Mouse (Mus musculus): Measurements from ENCODE around the gene Eya2. TPM values are rescaled to one million over a fixed set of nuclear protein-coding genes. Genes with fewer than 3 reads are reported as not detected.
"Not testable (repeated sequence)": the region's sequence is repeated elsewhere in the genome, so short reads cannot be mapped to it uniquely, and the experiment has no call there.

Eya2 gene
- polyA plus RNA-seq (2015; fragmentation: Nextera tagmentation; extraction: Ambion mirVana) = 8.6 and 10.3 TPM in 2 replicates

- Histone ChIP-seq H3K36me3 (no peaks in the 10 kb centered on the region), H3K4me3 (replicated peaks) (peak within 1 kb of the TSS; percentile 53), H3K4me2 (peak within 1 kb of the TSS; percentile 88), H3K9ac (peak within 1 kb of the TSS; percentile 34; the same call in 1 of the 2 replicates), H3K27ac (no peak within 1 kb of the TSS), H3K4me1 (peaks cover 5% of the 10 kb centered on the region), H3K27me3 (replicated peaks) (peaks cover 27% of the 10 kb centered on the region), H3K9me3 (no peaks in the 10 kb centered on the region)
- WGBS = under 1% methylated on average over 63 of the region's 83 CpGs
- peak; percentile 35; the same call in 1 of the 2 replicates for ATAC-seq (ENCODE audit: insufficient read depth, low FRiP score, low read depth)
These were observed at the start of gene Eya2 for GRCm38 (mm10) chr2:165594907-165595675. Gene Eya2 (plus strand): TSS chr2:165595032.

GRCm38 (mm10) chr2:165545687-165546086 lies 49.1 kb upstream of the Eya2 start:
- 89% methylated on average over 2 of the region's 2 CpGs for WGBS
- H3K27ac ChIP-seq = no peak overlapping the region
- H3K4me2 ChIP-seq = no peak overlapping the region
- ATAC-seq (ENCODE audit: insufficient read depth, low FRiP score, low read depth) = no peak
- H3K27me3 ChIP-seq (replicated peaks) = no peaks in the 10 kb centered on the region
- no peaks in the 10 kb centered on the region for H3K9me3 ChIP-seq
- no peaks in the 10 kb centered on the region for H3K4me1 ChIP-seq
- no peak overlapping the region for H3K9ac ChIP-seq
- no peaks in the 10 kb centered on the region for H3K36me3 ChIP-seq
- H3K4me3 ChIP-seq (replicated peaks) = no peak overlapping the region

GRCm38 (mm10) chr2:165546341-165546740 lies 48.5 kb upstream of the Eya2 start:
- Histone ChIP-seq H3K4me1 (no peaks in the 10 kb centered on the region), H3K4me2 (no peak overlapping the region), H3K4me3 (replicated peaks) (no peak overlapping the region), H3K9ac (no peak overlapping the region), H3K36me3 (no peaks in the 10 kb centered on the region), H3K27me3 (replicated peaks) (no peaks in the 10 kb centered on the region), H3K27ac (no peak overlapping the region), H3K9me3 (no peaks in the 10 kb centered on the region)
- WGBS = 55% methylated on average over 8 of the region's 8 CpGs
- ATAC-seq (ENCODE audit: insufficient read depth, low FRiP score, low read depth) = no peak

GRCm38 (mm10) chr2:165547410-165547809 lies 47.4 kb upstream of the Eya2 start:
- no peak for ATAC-seq (ENCODE audit: insufficient read depth, low FRiP score, low read depth)
- H3K9me3 ChIP-seq = no peaks in the 10 kb centered on the region
- no peak overlapping the region for H3K27ac ChIP-seq
- H3K4me1 ChIP-seq = no peaks in the 10 kb centered on the region
- WGBS = 45% methylated on average over 9 of the region's 9 CpGs
- H3K4me3 ChIP-seq (replicated peaks) = no peak overlapping the region
- no peak overlapping the region for H3K9ac ChIP-seq
- no peak overlapping the region for H3K4me2 ChIP-seq
- no peaks in the 10 kb centered on the region for H3K27me3 ChIP-seq (replicated peaks)
- no peaks in the 10 kb centered on the region for H3K36me3 ChIP-seq

GRCm38 (mm10) chr2:165548627-165549026 lies 46.2 kb upstream of the Eya2 start:
- Histone ChIP-seq H3K36me3 (no peaks in the 10 kb centered on the region), H3K27ac (no peak overlapping the region), H3K27me3 (replicated peaks) (no peaks in the 10 kb centered on the region), H3K4me2 (no peak overlapping the region), H3K4me3 (replicated peaks) (no peak overlapping the region), H3K9ac (no peak overlapping the region), H3K9me3 (no peaks in the 10 kb centered on the region), H3K4me1 (no peaks in the 10 kb centered on the region)
- no peak for ATAC-seq (ENCODE audit: insufficient read depth, low FRiP score, low read depth)
- WGBS = 77% methylated on average over 6 of the region's 6 CpGs

GRCm38 (mm10) chr2:165550410-165550809 lies 44.4 kb upstream of the Eya2 start:
- 68% methylated on average over 7 of the region's 7 CpGs for WGBS
- H3K4me1 ChIP-seq; H3K4me2 ChIP-seq; H3K36me3 ChIP-seq; H3K9ac ChIP-seq; ATAC-seq (ENCODE audit: insufficient read depth, low FRiP score, low read depth); H3K4me3 ChIP-seq (replicated peaks); H3K9me3 ChIP-seq; H3K27ac ChIP-seq; H3K27me3 ChIP-seq (replicated peaks): not testable (repeated sequence)

GRCm38 (mm10) chr2:165554066-165554465 lies 40.8 kb upstream of the Eya2 start:
- no peak for ATAC-seq (ENCODE audit: insufficient read depth, low FRiP score, low read depth)
- Histone ChIP-seq H3K27ac (no peak overlapping the region), H3K27me3 (replicated peaks) (no peaks in the 10 kb centered on the region), H3K4me1 (no peaks in the 10 kb centered on the region), H3K4me2 (no peak overlapping the region), H3K9me3 (no peaks in the 10 kb centered on the region), H3K4me3 (replicated peaks) (no peak overlapping the region), H3K9ac (no peak overlapping the region), H3K36me3 (no peaks in the 10 kb centered on the region)
- WGBS = 67% methylated on average over 9 of the region's 9 CpGs

GRCm38 (mm10) chr2:165557278-165557677 lies 37.6 kb upstream of the Eya2 start:
- no peak overlapping the region for H3K4me2 ChIP-seq
- H3K27ac ChIP-seq = no peak overlapping the region
- WGBS = 83% methylated on average over 7 of the region's 7 CpGs
- H3K9ac ChIP-seq = no peak overlapping the region
- H3K4me3 ChIP-seq (replicated peaks) = no peak overlapping the region
- no peak for ATAC-seq (ENCODE audit: insufficient read depth, low FRiP score, low read depth)
- no peaks in the 10 kb centered on the region for H3K4me1 ChIP-seq
- no peaks in the 10 kb centered on the region for H3K27me3 ChIP-seq (replicated peaks)
- no peaks in the 10 kb centered on the region for H3K36me3 ChIP-seq
- H3K9me3 ChIP-seq = no peaks in the 10 kb centered on the region

GRCm38 (mm10) chr2:165558916-165559315 lies 35.9 kb upstream of the Eya2 start:
- no peak overlapping the region for H3K27ac ChIP-seq
- no peaks in the 10 kb centered on the region for H3K36me3 ChIP-seq
- H3K9me3 ChIP-seq = no peaks in the 10 kb centered on the region
- H3K4me3 ChIP-seq (replicated peaks) = no peak overlapping the region
- ATAC-seq (ENCODE audit: insufficient read depth, low FRiP score, low read depth) = no peak
- no peak overlapping the region for H3K4me2 ChIP-seq
- H3K4me1 ChIP-seq = peaks cover 7% of the 10 kb centered on the region; the same call in 1 of the 2 replicates
- WGBS = 48% methylated on average over 11 of the region's 11 CpGs
- no peak overlapping the region for H3K9ac ChIP-seq
- H3K27me3 ChIP-seq (replicated peaks) = peaks cover 9% of the 10 kb centered on the region

- no peaks in the 10 kb centered on the region for H3K9me3 ChIP-seq
- no peaks in the 10 kb centered on the region for H3K36me3 ChIP-seq
- H3K4me2 ChIP-seq = no peak overlapping the region
- ATAC-seq (ENCODE audit: insufficient read depth, low FRiP score, low read depth) = peak; percentile 16; the same call in 1 of the 2 replicates
- H3K4me1 ChIP-seq = peaks cover 7% of the 10 kb centered on the region; the same call in 1 of the 2 replicates
- WGBS = 19% methylated on average over 11 of the region's 11 CpGs
- no peak overlapping the region for H3K4me3 ChIP-seq (replicated peaks)
- H3K9ac ChIP-seq = no peak overlapping the region
- no peak overlapping the region for H3K27ac ChIP-seq
- peaks cover 14% of the 10 kb centered on the region for H3K27me3 ChIP-seq (replicated peaks)
These were observed 35.2 kb upstream of the Eya2 start for GRCm38 (mm10) chr2:165559506-165560235.

- Histone ChIP-seq H3K27me3 (replicated peaks) (peaks cover 20% of the 10 kb centered on the region), H3K4me1 (peaks cover 7% of the 10 kb centered on the region; the same call in 1 of the 2 replicates), H3K4me2 (no peak overlapping the region), H3K4me3 (replicated peaks) (no peak overlapping the region), H3K9ac (no peak overlapping the region), H3K27ac (no peak overlapping the region), H3K9me3 (no peaks in the 10 kb centered on the region), H3K36me3 (no peaks in the 10 kb centered on the region)
- 77% methylated on average over 6 of the region's 6 CpGs for WGBS
- no peak for ATAC-seq (ENCODE audit: insufficient read depth, low FRiP score, low read depth)
These were observed 33.0 kb upstream of the Eya2 start for GRCm38 (mm10) chr2:165561861-165562260.

Measured in stomach, embryonic 15.5 days (tissue).